Mouse (Mus musculus) cortical plate, adult 2 months (tissue): ENCODE results near the gene Poc1b. TPM values are rescaled to one million over a fixed set of nuclear protein-coding genes. Genes with fewer than 3 reads are reported as not detected.

ENCODE experiments used
- H3K27ac ChIP-seq: fragments of 200-500 bp; 2 replicates; pipeline ENCODE4 v1.5.1; 2012; ENCODE audit warnings: low read length, control low read depth, inconsistent platforms; ENCODE audit not compliant: insufficient read depth
- H3K4me1 ChIP-seq: fragments of 200-500 bp; 2 replicates; pipeline ENCODE4 v1.6.1; 2011; ENCODE audit warnings: low read length; ENCODE audit not compliant: control insufficient read depth, insufficient read depth
- H3K4me3 ChIP-seq: fragments of 200-500 bp; 2 replicates; pipeline ENCODE4 v1.5.1; 2011; ENCODE audit warnings: mild to moderate bottlenecking, low read length, control low read depth; ENCODE audit not compliant: insufficient read depth
- CTCF ChIP-seq: fragments of 200-500 bp; IDR thresholded peaks from 2 replicates; pipeline ENCODE4 v1.5.1; 2011; ENCODE audit warnings: mild to moderate bottlenecking, control low read depth, low read length; ENCODE audit not compliant: insufficient read depth; ENCODE audit errors: extremely low read depth
- POLR2A ChIP-seq: fragments of 200-500 bp; IDR thresholded peaks from 2 replicates; pipeline ENCODE4 v1.6.1; 2011; ENCODE audit warnings: mild to moderate bottlenecking, low read length, control low read depth; ENCODE audit not compliant: insufficient read depth; ENCODE audit errors: extremely low read depth
- polyA plus RNA-seq: library from polyadenylated mRNA; depleted of rRNA; stranded (reverse); fragments of >200 nt; gene quantifications from 2 replicates; pipeline ENCODE4 v1.2.3, GENCODE M21; 2012

Poc1b gene
- polyA plus RNA-seq, 1 experiment: 11.2 TPM

GRCm38 (mm10) chr10:99182107-99182506, 75.3 kb downstream of the Poc1b start:
- TF ChIP-seq CTCF: no peak
- Histone ChIP-seq H3K4me1 (no peaks in the 10 kb centered on the region), H3K27ac (no peak overlapping the region), H3K4me3 (no peak overlapping the region)

DNA sequence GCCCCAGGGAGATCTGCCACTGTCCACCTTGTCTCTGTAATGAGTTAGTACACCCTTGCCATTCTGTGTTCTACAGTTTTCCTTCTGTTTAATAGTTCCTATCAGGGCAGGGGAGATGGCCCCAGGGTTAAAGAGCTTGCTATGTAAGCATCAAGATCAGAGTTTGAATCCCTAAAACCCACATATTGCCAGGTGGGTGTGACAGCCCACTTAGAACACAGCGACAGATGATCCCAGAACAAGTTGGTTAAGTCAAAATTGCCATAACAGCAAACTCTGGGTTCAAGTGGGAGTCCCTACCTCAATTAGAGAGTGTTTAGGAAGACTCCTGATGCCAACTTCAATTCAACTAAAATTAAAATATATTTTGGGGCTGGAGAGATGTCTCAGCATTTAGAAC, 81.3 kb downstream of the Poc1b start:
- H3K4me3 ChIP-seq: no peak overlapping the region
- H3K27ac ChIP-seq: no peak overlapping the region
- no peak for TF ChIP-seq POLR2A
- TF ChIP-seq CTCF: no peak

GRCm38 (mm10) chr10:99188656-99189603, 82.1 kb downstream of the Poc1b start:
- no peak overlapping the region for H3K27ac ChIP-seq
- no peaks in the 10 kb centered on the region for H3K4me1 ChIP-seq
- H3K4me3 ChIP-seq: no peak overlapping the region
- TF ChIP-seq CTCF (no peak), POLR2A (no peak)

More for the DNA sequence above, 81.3 kb downstream of the Poc1b start:
- no peaks in the 10 kb centered on the region for H3K4me1 ChIP-seq

GRCm38 (mm10) chr10:99190798-99191197, 84.0 kb downstream of the Poc1b start:
- H3K4me1 ChIP-seq: no peaks in the 10 kb centered on the region
- H3K27ac ChIP-seq: no peak overlapping the region
- TF ChIP-seq CTCF (peak; percentile 49), POLR2A (no peak)
- no peak overlapping the region for H3K4me3 ChIP-seq

DNA sequence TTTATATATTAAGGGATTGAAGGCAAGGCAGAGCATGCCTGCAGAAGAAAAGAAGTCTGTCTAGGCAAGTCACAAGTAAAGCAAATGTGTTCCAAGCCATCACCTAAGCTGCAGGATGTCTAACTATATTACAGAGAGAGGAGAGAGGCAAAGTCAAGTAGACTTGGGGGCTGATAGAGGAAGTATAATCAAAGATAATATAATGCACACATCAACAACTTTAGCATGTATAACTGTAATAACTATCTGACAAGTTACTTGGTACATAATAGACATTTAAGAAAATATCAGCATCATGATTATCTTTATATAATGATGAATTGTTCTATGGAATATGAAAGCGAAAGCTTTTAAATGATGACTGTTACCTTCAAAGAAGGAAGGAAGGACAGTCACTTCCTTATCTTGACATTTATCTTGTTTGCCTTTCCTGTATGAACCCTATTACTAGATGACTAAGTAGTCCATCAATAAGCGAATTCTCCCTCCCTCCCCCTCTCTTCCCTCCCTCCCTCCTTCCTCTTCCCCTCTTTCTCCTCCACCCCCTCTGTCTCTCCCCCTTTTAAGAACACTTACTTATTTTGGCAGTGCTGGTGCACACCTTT, 87.7 kb downstream of the Poc1b start:
- Histone ChIP-seq H3K4me3 (no peak overlapping the region), H3K27ac (no peak overlapping the region), H3K4me1 (no peaks in the 10 kb centered on the region)
- TF ChIP-seq POLR2A: no peak
- no peak for TF ChIP-seq CTCF

DNA sequence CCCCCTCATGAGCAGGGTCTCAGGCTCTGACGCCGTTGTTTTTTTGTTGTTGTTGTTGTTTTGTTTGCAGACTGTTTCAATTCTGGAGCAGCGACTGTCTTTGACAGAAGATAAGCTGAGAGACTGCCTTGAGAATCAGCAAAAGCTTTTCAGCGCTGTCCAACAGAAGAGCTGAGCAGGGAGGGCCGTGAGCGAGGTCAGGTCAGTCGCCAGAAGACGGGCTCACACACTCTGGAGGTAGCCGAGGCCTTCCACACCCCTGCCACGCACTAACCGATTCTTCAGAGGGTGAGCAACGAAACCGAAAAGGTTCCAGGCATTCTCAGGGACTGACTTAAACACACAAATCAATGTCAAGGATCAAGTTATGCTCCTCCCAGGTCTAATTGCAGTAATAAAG, 89.7 kb downstream of the Poc1b start:
- Histone ChIP-seq H3K27ac (no peak overlapping the region), H3K4me1 (no peaks in the 10 kb centered on the region), H3K4me3 (no peak overlapping the region)
- TF ChIP-seq POLR2A (no peak), CTCF (no peak)

DNA sequence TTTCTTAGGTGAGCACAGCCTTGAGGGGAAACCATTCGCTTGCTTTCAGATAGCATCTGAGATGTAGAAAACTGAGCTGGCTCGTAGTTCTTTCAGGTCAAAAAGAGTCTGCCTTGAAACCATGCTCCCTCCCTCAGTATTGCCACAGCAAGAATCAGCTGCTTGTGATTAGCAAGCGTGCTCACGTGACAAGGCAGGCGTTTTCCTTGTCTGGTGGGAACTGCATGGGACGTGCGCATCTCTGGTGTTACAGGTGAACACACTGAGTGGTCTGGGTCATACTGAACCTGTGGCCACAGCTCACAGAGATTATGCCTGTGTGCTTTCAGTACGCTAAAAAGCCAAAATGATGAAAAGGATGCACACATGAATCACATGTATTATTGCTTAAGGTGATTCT, 90.3 kb downstream of the Poc1b start:
- Histone ChIP-seq H3K4me3 (no peak overlapping the region), H3K4me1 (no peaks in the 10 kb centered on the region), H3K27ac (no peak overlapping the region)
- TF ChIP-seq POLR2A: no peak
- no peak for TF ChIP-seq CTCF

DNA sequence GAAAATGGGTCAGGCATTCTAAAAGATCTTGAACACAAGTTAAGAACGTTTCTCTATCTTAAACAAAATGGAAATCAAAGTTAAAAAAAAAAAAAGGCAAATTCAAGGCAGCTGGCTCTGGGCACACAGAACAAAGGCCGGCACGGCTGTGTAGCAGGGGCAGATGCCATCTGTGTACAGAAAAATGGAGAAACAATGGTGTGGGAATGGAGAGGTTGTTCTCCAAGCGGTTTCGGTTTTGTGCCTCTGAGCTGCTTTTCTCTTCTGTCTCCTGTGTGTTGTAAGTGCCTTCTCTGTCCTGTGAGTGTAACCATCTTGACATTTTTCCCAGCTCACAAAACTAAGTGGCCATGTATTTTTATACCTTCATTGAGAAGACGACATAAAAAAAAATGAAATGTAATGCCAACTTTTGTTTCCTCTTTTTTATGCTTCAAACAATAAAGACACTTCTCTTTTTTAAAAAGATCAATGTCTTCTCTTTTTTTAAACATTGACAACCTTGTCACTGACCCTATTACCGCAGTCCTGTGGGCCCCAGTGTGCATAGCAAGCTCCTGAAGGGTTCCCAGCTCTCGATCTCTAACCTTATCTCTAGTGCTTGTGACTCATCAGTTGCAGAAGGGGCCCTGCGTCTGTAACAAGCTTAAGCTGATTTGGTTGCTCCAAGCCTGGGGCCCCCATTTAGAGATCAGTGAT, 90.9 kb downstream of the Poc1b start:
- Histone ChIP-seq H3K4me1 (no peaks in the 10 kb centered on the region), H3K4me3 (no peak overlapping the region), H3K27ac (no peak overlapping the region)
- TF ChIP-seq CTCF (no peak), POLR2A (no peak)

DNA sequence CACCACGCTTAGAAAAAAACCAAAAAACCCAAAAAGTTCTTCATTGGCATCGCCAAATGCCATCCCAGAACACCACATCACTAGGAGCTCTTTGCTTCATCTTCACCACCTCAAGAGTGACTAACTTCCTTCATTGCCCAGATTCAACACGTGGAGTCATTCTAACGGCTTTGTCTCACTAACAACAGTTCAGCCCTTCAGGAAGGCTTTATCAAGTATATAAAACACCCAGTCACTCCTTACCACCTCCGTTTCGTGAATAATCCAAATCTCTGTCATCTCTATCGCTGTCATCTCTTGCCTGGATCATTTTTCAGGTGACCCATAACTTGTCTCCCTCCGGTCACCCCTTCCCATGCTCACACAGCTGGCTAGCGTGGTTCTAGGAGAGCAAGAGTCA, 92.1 kb downstream of the Poc1b start:
- Histone ChIP-seq H3K4me1 (no peaks in the 10 kb centered on the region), H3K4me3 (no peak overlapping the region), H3K27ac (no peak overlapping the region)
- no peak for TF ChIP-seq CTCF
- TF ChIP-seq POLR2A: no peak
